Mouse (Mus musculus) cerebellum, postnatal 14 days (tissue): ENCODE data around the gene Coro7.
"Not testable (repeated sequence)": the region's sequence is repeated elsewhere in the genome, so short reads cannot be mapped to it uniquely, and the experiment has no call there.

Experiments
- DNase-seq, 2 experiments: peaks; one replicate each; pipeline ENCODE4 v3.0.0; 2021; ENCODE audit warnings: mixed read lengths in 2 of 2

Gene Coro7

GRCm38 (mm10) chr16:4680922-4681455 is 1.4 kb upstream of the Coro7 start:
- DNase-seq, result not testable (repeated sequence)

- no peak for DNase-seq
These were observed 1.5 kb downstream of the Coro7 start for GRCm38 (mm10) chr16:4678080-4678479.

DNA sequence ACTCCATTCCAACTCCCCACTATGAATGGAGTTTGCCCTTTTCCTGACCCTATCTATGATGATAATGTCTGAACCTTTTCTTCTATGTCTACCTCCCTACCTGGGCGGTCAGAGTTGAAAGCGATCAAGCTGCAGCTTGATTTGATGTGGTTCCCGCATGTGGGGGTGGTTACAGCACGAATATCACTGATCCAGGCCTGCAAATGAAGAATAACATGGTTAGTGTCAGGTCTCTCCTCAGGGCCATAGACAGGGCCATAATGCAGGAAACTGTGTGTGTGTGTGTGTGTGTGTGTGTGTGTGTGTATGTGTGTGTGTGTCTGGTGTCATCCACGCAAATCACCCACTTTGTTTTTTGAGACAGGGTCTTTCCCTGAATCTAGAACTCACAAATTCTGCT is 2.7 kb downstream of the Coro7 start:
- no peak for DNase-seq

- DNase-seq, result no peak
These were observed 5.5 kb downstream of the Coro7 start for GRCm38 (mm10) chr16:4674091-4674490.

DNA sequence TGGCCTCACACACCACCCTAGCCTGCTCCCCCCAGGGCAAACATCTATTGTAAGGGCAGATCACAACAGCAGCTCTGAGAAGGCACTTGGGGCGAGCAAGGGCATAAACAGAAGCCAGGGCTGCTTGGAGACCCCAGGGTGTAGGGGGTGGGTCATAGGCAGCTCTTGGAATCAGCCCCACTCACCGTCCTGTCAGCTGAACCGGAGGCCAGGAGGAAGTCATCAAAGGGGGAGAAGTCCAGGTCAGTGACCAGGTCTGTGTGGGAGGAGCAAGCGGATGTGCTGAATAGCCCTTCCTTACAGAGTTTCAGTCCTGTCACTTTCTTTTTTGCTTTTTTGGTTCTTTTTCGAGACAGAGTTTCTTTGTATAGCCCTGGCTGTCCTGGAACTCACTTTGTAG is 9.3 kb downstream of the Coro7 start:
- DNase-seq, result no peak

DNA sequence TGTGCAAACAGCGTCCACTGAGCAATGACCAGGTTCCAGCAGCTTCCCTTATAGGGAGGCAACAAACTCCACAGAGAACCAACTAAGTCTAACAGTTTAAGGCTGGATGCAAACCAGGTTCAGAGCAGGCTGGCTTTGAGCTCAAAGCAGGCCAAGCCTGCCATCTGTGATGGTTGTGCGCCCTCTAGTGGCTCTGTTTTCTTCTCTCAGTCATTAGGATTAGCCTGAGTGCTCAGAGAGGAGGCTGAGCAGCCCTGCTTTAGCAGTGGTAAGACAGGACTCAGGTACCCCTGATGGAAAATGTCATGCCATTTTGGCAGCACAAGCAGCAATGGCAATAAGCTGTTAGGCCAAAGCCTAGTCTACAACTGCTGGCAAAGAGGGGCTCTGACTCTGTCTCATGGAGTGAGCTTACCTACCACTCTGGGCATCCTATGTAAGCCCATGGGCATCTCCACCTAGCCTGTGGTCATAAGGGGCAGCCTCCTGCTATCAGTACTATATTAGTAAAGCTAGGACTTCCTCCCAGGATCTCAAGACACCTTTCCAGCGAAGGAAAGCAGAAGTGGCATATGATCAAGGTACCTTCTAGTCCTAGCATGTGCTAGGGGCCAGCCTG is 12.3 kb downstream of the Coro7 start:
- peak; percentile 96 to 98 for DNase-seq

GRCm38 (mm10) chr16:4665726-4666125 is 13.9 kb downstream of the Coro7 start:
- DNase-seq, result no peak

DNA sequence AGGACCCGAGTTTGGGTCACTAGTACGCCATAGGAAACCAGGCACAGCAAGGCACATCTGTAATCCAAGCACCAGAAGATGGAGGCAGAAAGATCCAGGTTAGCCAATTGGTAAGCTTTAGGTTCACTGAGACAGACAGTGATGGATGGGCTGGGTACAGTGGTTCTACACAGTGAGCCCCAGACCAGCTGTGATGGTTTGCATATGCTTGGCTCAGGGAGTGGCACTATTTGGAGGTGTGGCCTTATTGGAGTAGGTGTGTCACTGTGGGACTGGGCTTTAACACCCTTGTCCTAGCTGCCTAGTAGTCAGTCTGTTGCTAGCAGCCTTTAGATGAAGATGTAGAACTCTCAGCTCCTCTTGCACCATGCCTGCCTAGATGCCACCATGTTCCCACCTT is 15.8 kb downstream of the Coro7 start:
- no peak for DNase-seq

GRCm38 (mm10) chr16:4661605-4662004 is 18.0 kb downstream of the Coro7 start:
- no peak for DNase-seq

DNA sequence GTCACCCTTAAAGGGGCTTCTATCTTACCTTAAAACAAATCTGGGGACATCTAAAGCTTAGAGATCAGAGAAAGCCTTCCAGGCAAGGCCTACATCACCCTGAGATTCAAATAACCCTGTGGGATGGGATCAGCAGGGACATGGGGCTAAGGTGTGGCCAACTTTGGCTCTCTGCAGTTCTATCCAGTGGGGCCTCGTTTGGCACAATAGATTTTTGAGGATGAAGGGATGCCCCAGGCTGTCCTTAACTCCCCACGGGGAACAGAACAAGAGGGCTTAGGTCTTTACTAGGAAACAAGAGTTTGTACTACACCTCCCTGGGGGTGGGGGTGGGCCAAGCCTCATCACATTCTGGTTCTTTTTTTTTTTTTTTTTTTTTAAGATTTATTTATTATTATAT is 20.3 kb downstream of the Coro7 start:
- DNase-seq, result no peak

GRCm38 (mm10) chr16:4658781-4659245 is 20.8 kb downstream of the Coro7 start:
- no peak for DNase-seq

DNA sequence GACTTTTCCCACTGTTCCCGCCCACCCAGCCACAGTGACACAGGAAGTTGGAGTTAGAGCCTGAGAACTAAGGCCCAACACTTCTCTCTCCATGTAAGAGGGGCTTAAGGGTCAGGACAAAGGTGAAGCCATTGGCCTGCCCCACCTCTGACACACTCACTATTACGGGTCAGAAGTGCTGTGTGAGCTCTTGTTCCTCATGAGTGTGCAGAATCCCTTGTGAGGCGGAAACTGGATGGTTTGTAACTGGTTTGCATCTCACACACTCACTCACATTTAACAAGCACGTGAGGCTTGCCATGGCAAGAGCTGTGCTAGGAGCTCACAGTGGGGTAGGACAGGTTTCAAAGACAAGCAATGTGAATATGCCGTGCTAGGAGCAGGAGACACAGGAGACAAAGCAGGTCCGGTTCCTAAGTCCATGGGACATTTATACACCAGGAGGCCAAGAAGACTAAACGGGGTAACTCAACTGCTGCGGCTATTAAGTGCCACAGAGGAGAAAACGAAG is 23.0 kb downstream of the Coro7 start:
- DNase-seq, result no peak

- peak; percentile 23 to 57 for DNase-seq
These were observed 23.6 kb downstream of the Coro7 start for GRCm38 (mm10) chr16:4655764-4656570.

DNA sequence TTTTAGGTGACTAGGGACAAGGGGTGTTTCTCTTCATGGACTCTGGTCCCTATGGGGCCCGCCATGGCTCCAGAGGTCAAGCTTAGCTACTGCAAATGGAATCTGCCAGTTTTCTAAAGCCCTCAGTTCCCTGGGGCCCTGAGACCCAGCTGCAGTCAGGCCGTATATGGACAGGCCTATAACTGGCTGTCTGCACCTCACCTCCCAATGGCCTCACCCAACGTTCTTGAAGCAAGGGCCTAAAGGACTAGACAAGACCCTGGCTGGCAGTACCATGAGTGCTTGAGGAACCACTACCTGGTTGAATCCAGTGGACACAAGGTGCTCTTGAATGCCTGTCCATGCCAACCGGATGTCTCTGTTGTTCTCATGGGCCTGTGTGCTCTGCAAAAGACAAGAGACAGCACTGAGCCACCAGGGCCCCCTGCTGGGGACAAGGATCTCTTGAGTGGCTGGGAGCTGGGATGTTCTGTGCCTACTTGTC is 24.3 kb downstream of the Coro7 start:
- no peak for DNase-seq

DNA sequence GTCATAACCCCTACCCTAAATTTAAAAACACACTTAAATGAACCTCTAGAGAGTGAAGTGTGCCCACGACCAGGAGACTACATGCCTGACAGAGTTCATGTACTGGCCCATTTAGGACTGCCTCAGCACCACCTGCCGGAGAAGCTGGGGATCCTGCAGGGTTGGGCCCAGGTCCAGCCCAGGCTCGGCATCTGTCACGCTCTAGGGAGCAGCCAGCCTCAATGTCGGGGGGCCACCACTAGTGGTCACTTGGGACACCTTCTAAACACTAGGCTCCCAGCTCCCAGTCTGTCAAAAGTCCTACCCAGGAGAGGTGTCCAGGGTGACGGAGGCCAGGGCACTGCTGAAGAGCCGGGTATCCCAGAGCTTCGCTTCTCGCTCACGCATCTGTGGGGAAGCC is 24.9 kb downstream of the Coro7 start:
- DNase-seq, result peak in 1 of 2 experiments; percentile 56

DNA sequence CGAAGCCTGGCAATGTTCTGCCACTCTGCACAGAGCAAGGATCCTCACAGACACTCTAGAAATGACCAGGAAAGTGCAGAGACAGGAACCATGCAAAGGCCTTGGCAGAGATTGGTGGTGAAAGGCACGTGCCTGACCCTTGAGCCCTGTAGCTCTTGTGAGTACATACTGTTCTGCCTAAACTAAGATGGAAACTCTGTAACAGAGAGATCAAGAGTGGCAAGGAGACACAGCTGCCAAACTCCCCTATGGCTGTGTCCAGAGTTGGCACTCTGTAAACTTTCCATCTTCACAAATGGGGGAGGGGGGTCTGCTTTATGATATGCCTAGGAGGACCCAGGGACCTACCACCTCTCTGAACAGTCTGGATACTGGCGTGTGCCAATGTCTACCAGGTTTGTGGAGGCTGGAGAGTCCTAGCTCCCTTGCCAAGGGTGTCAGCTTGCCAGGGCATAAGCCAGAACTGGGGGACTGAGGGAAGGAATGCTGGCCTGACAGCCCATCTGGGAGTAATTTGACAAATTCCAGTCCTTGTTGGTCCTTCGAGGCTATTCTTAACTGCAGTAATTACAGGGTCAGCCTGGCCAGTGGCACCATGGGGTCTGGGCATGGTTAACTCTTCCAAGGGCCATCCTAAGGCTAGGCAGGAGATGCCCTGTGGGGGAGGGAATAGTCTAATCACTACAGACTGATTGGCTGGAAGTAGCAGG is 26.7 kb downstream of the Coro7 start:
- DNase-seq, result peak; percentile 85 to 88

GRCm38 (mm10) chr16:4651624-4652023 is 28.0 kb downstream of the Coro7 start:
- DNase-seq, result no peak

- DNase-seq, result no peak
These were observed 28.5 kb downstream of the Coro7 start for GRCm38 (mm10) chr16:4651081-4651480.

- DNase-seq, result no peak
These were observed 29.4 kb downstream of the Coro7 start for GRCm38 (mm10) chr16:4650161-4650560.

DNA sequence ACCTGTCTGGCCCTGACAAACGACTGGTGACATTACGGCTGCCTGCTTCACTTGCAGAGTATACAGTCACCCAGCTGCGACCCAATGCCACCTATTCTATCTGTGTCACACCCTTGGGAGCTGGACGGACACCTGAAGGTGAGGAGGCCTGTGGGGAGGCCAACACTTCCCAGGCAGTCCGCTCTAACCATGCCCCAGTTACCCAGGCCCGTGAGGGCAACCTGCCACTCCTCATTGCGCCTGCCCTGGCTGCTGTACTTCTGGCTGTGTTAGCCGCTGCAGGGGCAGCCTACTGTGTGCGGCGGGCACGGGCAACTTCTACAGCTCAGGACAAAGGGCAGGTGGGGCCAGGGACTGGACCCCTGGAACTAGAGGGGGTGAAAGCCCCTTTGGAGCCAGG is 29.9 kb downstream of the Coro7 start:
- DNase-seq, result no peak

DNA sequence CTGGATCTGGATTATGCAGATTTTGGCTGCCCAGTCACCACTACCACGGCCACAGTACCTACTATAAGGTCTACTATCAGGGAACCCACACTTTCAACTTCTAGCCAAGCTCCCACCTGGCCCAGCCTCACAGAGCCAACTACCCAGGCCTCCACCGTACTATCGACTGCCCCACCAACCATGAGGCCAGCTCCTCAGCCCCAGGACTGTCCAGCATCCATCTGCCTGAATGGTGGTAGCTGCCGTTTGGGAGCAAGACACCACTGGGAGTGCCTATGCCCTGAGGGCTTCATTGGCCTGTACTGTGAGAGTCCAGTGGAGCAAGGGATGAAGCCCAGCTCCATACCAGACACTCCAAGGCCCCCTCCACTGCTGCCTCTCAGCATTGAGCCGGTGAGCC is 30.4 kb downstream of the Coro7 start:
- DNase-seq, result no peak

GRCm38 (mm10) chr16:4648416-4649023 is 31.1 kb downstream of the Coro7 start:
- DNase-seq, result peak; percentile 52 to 54
